Mouse (Mus musculus) cerebellum, postnatal 10 days (tissue): ENCODE measurements at regions not wholly inside any gene's neighbourhood (a gene's known extent, or its start where the extent isn't known, plus 50 kb on each side); places are given as distances from the start of the nearest gene placed in this dataset.

ENCODE experiments used
- DNase-seq, 2 experiments: peaks; one replicate each; pipeline ENCODE4 v3.0.0; 2021; ENCODE audit warnings: mixed read lengths in 2 of 2

- DNase-seq = no peak
These were observed 56.4 kb downstream of the Fam181b start for GRCm38 (mm10) chr7:93136061-93136460.

- DNase-seq = peak; percentile 7 to 14
These were observed 67.7 kb downstream of the Fam181b start for GRCm38 (mm10) chr7:93147379-93147778.

- no peak for DNase-seq
These were observed 71.7 kb downstream of the Fam181b start for GRCm38 (mm10) chr7:93151321-93151720.

GRCm38 (mm10) chr7:93197106-93197505, 117.4 kb downstream of the Fam181b start:
- no peak for DNase-seq
